Mouse (Mus musculus): Measurements from ENCODE around the gene Scyl1. TPM values are rescaled to one million over a fixed set of nuclear protein-coding genes. Genes with fewer than 3 reads are reported as not detected.

The Scyl1 gene
- polyA plus RNA-seq, 1 experiment from 2014 or later = 70.4 TPM

- Histone ChIP-seq H3K9ac (no peak overlapping the region), H3K4me1 (peaks cover 29% of the 10 kb centered on the region), H3K36me3 (no peaks in the 10 kb centered on the region), H3K27ac (no peak overlapping the region), H3K9me3 (no peaks in the 10 kb centered on the region), H3K4me3 (no peak overlapping the region), H3K27me3 (replicated peaks) (peaks cover 76% of the 10 kb centered on the region), H3K4me2 (replicated peaks) (no peak overlapping the region)
- no peak for ATAC-seq (ENCODE audit: low FRiP score, low read depth)
- 77% methylated on average over 6 of the region's 6 CpGs for WGBS
Observed at GRCm38 (mm10) chr19:5749476-5749875, 21.7 kb downstream of the Scyl1 start.

GRCm38 (mm10) chr19:5746907-5747363 lies 24.3 kb downstream of the Scyl1 start:
- Histone ChIP-seq H3K36me3 (no peaks in the 10 kb centered on the region), H3K27ac (no peak overlapping the region), H3K9ac (no peak overlapping the region), H3K4me3 (no peak overlapping the region), H3K4me1 (peaks cover 41% of the 10 kb centered on the region), H3K27me3 (replicated peaks) (peaks cover 72% of the 10 kb centered on the region), H3K4me2 (replicated peaks) (peak overlapping the region; percentile 56; the same call in 1 of the 2 replicates), H3K9me3 (no peaks in the 10 kb centered on the region)
- 23% methylated on average over 12 of the region's 12 CpGs for WGBS
- no peak for ATAC-seq (ENCODE audit: low FRiP score, low read depth)

GRCm38 (mm10) chr19:5745756-5746710 lies 25.2 kb downstream of the Scyl1 start:
- peaks cover 40% of the 10 kb centered on the region for H3K4me1 ChIP-seq

GRCm38 (mm10) chr19:5743576-5743975 lies 27.6 kb downstream of the Scyl1 start:
- no peak overlapping the region for H3K4me3 ChIP-seq
- H3K9ac ChIP-seq = no peak overlapping the region
- peaks cover 41% of the 10 kb centered on the region for H3K4me1 ChIP-seq
- H3K9me3 ChIP-seq = no peaks in the 10 kb centered on the region
- no peak overlapping the region for H3K27ac ChIP-seq
- ATAC-seq (ENCODE audit: low FRiP score, low read depth) = no peak
- 40% methylated on average over 5 of the region's 5 CpGs for WGBS
- no peaks in the 10 kb centered on the region for H3K36me3 ChIP-seq
- peaks cover 53% of the 10 kb centered on the region for H3K27me3 ChIP-seq (replicated peaks)
- peak overlapping the region; percentile 97; the same call in 1 of the 2 replicates for H3K4me2 ChIP-seq (replicated peaks)

More at GRCm38 (mm10) chr19:5745756-5746710, 25.2 kb downstream of the Scyl1 start:
- ATAC-seq (ENCODE audit: low FRiP score, low read depth) = no peak
- Histone ChIP-seq H3K9ac (peak overlapping the region; percentile 48), H3K9me3 (no peaks in the 10 kb centered on the region), H3K4me3 (peak overlapping the region; percentile 20; the same call in 1 of the 2 replicates), H3K27me3 (replicated peaks) (peaks cover 63% of the 10 kb centered on the region), H3K4me2 (replicated peaks) (peak overlapping the region; percentile 56), H3K27ac (no peak overlapping the region), H3K36me3 (no peaks in the 10 kb centered on the region)
- 4% methylated on average over 36 of the region's 36 CpGs for WGBS

- Histone ChIP-seq H3K9ac (peak overlapping the region; percentile 83), H3K36me3 (no peaks in the 10 kb centered on the region), H3K4me2 (replicated peaks) (peak overlapping the region; percentile 97), H3K27ac (peak overlapping the region; percentile 5; the same call in 1 of the 2 replicates), H3K4me3 (peak overlapping the region; percentile 57), H3K27me3 (replicated peaks) (peaks cover 53% of the 10 kb centered on the region), H3K4me1 (peaks cover 41% of the 10 kb centered on the region), H3K9me3 (no peaks in the 10 kb centered on the region)
- peak; percentile 43; the same call in 1 of the 2 replicates for ATAC-seq (ENCODE audit: low FRiP score, low read depth)
- WGBS = 2% methylated on average over 32 of the region's 32 CpGs
Observed at GRCm38 (mm10) chr19:5742241-5742641, 29.0 kb downstream of the Scyl1 start.

- H3K4me1 ChIP-seq = peaks cover 39% of the 10 kb centered on the region
- H3K27me3 ChIP-seq (replicated peaks) = peaks cover 50% of the 10 kb centered on the region
- ATAC-seq (ENCODE audit: low FRiP score, low read depth) = peak; percentile 56
- H3K36me3 ChIP-seq = no peaks in the 10 kb centered on the region
- no peaks in the 10 kb centered on the region for H3K9me3 ChIP-seq
- peak overlapping the region; percentile 83 for H3K9ac ChIP-seq
- 1% methylated on average over 54 of the region's 55 CpGs for WGBS
- H3K27ac ChIP-seq = peak overlapping the region; percentile 5; the same call in 1 of the 2 replicates
- peak overlapping the region; percentile 57 for H3K4me3 ChIP-seq
- H3K4me2 ChIP-seq (replicated peaks) = peak overlapping the region; percentile 97
Observed at GRCm38 (mm10) chr19:5741641-5742240, 29.5 kb downstream of the Scyl1 start.

GRCm38 (mm10) chr19:5740320-5741317 lies 30.6 kb downstream of the Scyl1 start, which contains the start of gene Ltbp3:
Gene Ltbp3 (plus strand): TSS chr19:5740904.
- 18% methylated on average over 14 of the region's 14 CpGs for WGBS
- no peak; the same call in 1 of the 2 replicates for ATAC-seq (ENCODE audit: low FRiP score, low read depth)
- Histone ChIP-seq H3K4me1 (peaks cover 28% of the 10 kb centered on the region), H3K4me2 (replicated peaks) (peak within 1 kb of the TSS; percentile 97), H3K9me3 (no peaks in the 10 kb centered on the region), H3K27me3 (replicated peaks) (peaks cover 39% of the 10 kb centered on the region), H3K4me3 (peak within 1 kb of the TSS; percentile 57), H3K36me3 (no peaks in the 10 kb centered on the region), H3K9ac (peak within 1 kb of the TSS; percentile 83), H3K27ac (no peak within 1 kb of the TSS)

GRCm38 (mm10) chr19:5739446-5739845 lies 31.8 kb downstream of the Scyl1 start:
- Histone ChIP-seq H3K27ac (no peak overlapping the region), H3K9ac (no peak overlapping the region), H3K9me3 (no peaks in the 10 kb centered on the region), H3K27me3 (replicated peaks) (peaks cover 27% of the 10 kb centered on the region), H3K4me3 (no peak overlapping the region), H3K36me3 (no peaks in the 10 kb centered on the region), H3K4me2 (replicated peaks) (no peak overlapping the region), H3K4me1 (peaks cover 24% of the 10 kb centered on the region)
- ATAC-seq (ENCODE audit: low FRiP score, low read depth) = no peak
- WGBS = 61% methylated on average over 2 of the region's 2 CpGs

- Histone ChIP-seq H3K27me3 (replicated peaks) (peaks cover 4% of the 10 kb centered on the region; the same call in 1 of the 2 replicates), H3K4me1 (peaks cover 19% of the 10 kb centered on the region), H3K4me2 (replicated peaks) (no peak overlapping the region), H3K4me3 (no peak overlapping the region), H3K27ac (no peak overlapping the region), H3K36me3 (no peaks in the 10 kb centered on the region), H3K9ac (no peak overlapping the region), H3K9me3 (no peaks in the 10 kb centered on the region)
- no peak for ATAC-seq (ENCODE audit: low FRiP score, low read depth)
- 81% methylated on average over 9 of the region's 9 CpGs for WGBS
Observed at GRCm38 (mm10) chr19:5734325-5734724, 36.9 kb downstream of the Scyl1 start.

- Histone ChIP-seq H3K27me3 (replicated peaks) (no peaks in the 10 kb centered on the region; the same call in 1 of the 2 replicates), H3K4me3 (peak overlapping the region; percentile 66), H3K27ac (no peak overlapping the region), H3K4me2 (replicated peaks) (peak overlapping the region; percentile 94), H3K4me1 (peaks cover 41% of the 10 kb centered on the region), H3K9ac (peak overlapping the region; percentile 65), H3K9me3 (no peaks in the 10 kb centered on the region), H3K36me3 (no peaks in the 10 kb centered on the region)
- peak; percentile 80 for ATAC-seq (ENCODE audit: low FRiP score, low read depth)
- under 1% methylated on average over 47 of the region's 47 CpGs for WGBS
Observed at GRCm38 (mm10) chr19:5731264-5731978, 39.8 kb downstream of the Scyl1 start.
